8 mouse cellular contexts compared by ENCODE assay signal in the genomic region with DNA sequence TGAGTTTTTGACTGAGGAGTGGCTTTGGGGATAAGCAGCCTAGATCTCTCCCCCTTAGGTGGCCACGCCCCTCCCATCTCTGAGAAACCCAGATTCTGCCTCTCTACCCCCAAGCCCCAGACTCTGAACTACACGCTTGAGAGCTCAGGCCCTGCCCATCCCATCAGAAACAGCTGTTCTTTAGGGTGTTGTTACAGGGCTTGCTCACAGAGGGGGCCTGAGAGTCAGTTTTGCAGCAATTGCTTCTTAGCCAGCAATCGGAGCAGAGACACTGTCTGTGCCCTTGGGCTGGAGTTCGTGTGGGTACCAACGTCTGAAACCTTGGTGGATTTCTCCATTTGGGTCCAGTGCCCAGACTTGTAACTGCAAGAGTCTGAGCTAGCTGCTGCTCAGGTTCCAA. TPM values are rescaled to one million over a fixed set of nuclear protein-coding genes. Genes with fewer than 3 reads are reported as not detected.
DNase-seq lines count a peak whose midpoint lies in the region; ATAC-seq lines count a peak whose summit lies in the region.

No protein-coding gene starts in this region.

- H3K27me3 ChIP-seq in forebrain, embryonic 12.5 days: peaks cover 72% of the 10 kb centered on the region

- H3K4me2 ChIP-seq in forebrain, embryonic 12.5 days: 0 out of 2 replicates have a peak overlapping the region, but pooled peaks have one; percentile 1

- H3K36me3 ChIP-seq in forebrain, embryonic 12.5 days (replicated peaks): no peaks in the 10 kb centered on the region

- ATAC-seq in forebrain, embryonic 12.5 days (ENCODE audit: low FRiP score): peak; percentile 55
- peak; percentile 75 for ATAC-seq in megakaryocyte progenitor cell, adult 5-6 weeks (replicated peaks; ENCODE audit: poor library complexity)

- peaks cover 56% of the 10 kb centered on the region for H3K4me1 ChIP-seq in forebrain, embryonic 12.5 days

- H3K27ac ChIP-seq in forebrain, embryonic 12.5 days: no peak overlapping the region

- no peaks in the 10 kb centered on the region for H3K9me3 ChIP-seq in forebrain, embryonic 12.5 days

- peak; percentile 22 for DNase-seq in A20 (ENCODE audit: low read depth, low spot score)
- DNase-seq in ZHBTc4 (ENCODE audit: low read depth, low spot score): peak; percentile 83
- DNase-seq in heart, postnatal 4 days: peak; percentile 75
- DNase-seq in layer of hippocampus, postnatal 36 days: peak; percentile 39 to 48
- DNase-seq in right cerebral cortex, postnatal 10 days (ENCODE audit: low spot score in 2 of 2): peak; percentile 70 to 76
- DNase-seq in cerebellum, adult 11-12 months: no peak

- H3K4me3 ChIP-seq in forebrain, embryonic 12.5 days (replicated peaks): no peak overlapping the region

- WGBS in forebrain, embryonic 12.5 days: under 1% methylated on average over 5 of the region's 5 CpGs

- no peak overlapping the region for H3K9ac ChIP-seq in forebrain, embryonic 12.5 days

RNA-seq across cellular contexts. Expression of a gene that starts 1.5 kb away (rescaled TPM):
- 2.2 and 3.0 TPM in 2 replicates for polyA plus RNA-seq in forebrain, embryonic 12.5 days (2016; fragmentation: Nextera tagmentation; extraction: Ambion mirVana)
- total RNA-seq in heart, postnatal 4 days (2021): 1 to 10 TPM; 4.8 to 5.1 TPM
- 10 to 100 TPM; 19.8 to 25.9 TPM for total RNA-seq in layer of hippocampus, postnatal 36 days (2021)
- total RNA-seq in megakaryocyte progenitor cell, adult 5-6 weeks (2015): not detected in 2 replicates
- total RNA-seq in megakaryocyte progenitor cell, adult 5-6 weeks (2017): 0.03 TPM in 1 of 2 replicates, not detected in the other

Comparison
In these comparisons a context has a peak if more than half of its experiments do, and no peak if none do; other contexts are left out.
1. RNA of a gene that starts 1.5 kb away (total RNA-seq): 19.8 to 25.9 TPM in layer of hippocampus, postnatal 36 days and 4.8 to 5.1 TPM in heart, postnatal 4 days; 0.03 TPM in megakaryocyte progenitor cell, adult 5-6 weeks; every median in the first group is over 4 times any median in the second.